Mouse (Mus musculus) heart, postnatal 0 days (tissue): ENCODE results near the gene Ankrd52.

Source experiments
- CTCF ChIP-seq: IDR thresholded peaks from 2 replicates; pipeline ENCODE4 v1.5.1; 2016; ENCODE audit warnings: antibody characterized with exemption, control low read depth, low read depth
- EP300 ChIP-seq: IDR thresholded peaks from 2 replicates; pipeline ENCODE4 v1.6.1; 2016; ENCODE audit warnings: antibody characterized with exemption, low read depth

- TF ChIP-seq EP300: no peak
- no peak for TF ChIP-seq CTCF
Observed at GRCm38 (mm10) chr10:128391850-128392249, 14.9 kb downstream of the Ankrd52 start.
